Mouse (Mus musculus): Measurements from ENCODE around the gene Hmmr.
"Not testable (repeated sequence)": the region's sequence is repeated elsewhere in the genome, so short reads cannot be mapped to it uniquely, and the experiment has no call there.

Gene Hmmr

DNA sequence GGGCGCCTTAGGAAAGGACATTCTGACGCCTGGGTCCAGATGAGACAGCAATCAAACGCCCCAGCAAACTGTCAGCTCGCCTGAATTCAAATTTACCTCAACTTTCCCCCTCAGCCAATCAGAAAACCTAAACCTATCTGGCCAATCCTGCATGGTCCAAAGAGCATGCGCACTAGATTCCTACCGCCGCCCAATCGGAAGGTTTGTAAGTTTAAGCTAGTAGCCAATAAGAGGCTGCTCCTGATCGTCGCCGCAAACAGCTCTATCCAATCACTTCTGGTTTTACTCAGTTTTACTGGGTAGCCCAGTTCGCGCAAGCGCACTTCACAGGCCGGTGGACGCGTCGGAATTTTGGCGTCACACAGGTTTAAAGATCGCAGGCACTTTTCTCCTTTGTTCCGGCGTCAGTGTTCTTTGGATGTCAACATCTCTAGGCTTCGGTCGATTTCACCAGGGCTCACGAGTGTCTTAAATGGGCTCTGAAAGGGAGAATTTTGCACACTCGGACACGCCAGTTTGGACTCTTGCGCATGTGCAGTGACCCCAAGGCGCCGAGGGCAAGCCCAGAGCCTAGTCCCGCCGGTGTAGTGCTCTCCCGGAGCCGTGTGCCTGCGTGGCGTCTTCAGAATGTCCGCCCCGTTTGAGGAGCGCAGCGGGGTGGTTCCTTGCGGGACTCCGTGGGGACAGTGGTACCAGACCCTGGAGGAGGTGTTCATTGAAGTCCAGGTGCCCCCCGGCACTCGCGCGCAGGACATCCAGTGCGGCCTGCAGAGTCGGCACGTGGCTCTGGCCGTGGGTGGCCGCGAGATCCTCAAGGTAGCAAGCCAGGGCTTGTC is at the start of gene Hmmr, which contains the start of gene Nudcd2:
Gene Hmmr, minus strand, starts transcription at position 84 of the 836 bp plus-strand sequence.
Gene Nudcd2, plus strand, starts transcription at position 329 of the 836 bp plus-strand sequence.
- DNase-seq (ENCODE audit: low spot score in 2 of 2): peak; percentile 93 to 94

GRCm38 (mm10) chr11:40781857-40782256 is 48.6 kb upstream of the Hmmr start:
- DNase-seq (ENCODE audit: low spot score in 2 of 2): no peak

DNA sequence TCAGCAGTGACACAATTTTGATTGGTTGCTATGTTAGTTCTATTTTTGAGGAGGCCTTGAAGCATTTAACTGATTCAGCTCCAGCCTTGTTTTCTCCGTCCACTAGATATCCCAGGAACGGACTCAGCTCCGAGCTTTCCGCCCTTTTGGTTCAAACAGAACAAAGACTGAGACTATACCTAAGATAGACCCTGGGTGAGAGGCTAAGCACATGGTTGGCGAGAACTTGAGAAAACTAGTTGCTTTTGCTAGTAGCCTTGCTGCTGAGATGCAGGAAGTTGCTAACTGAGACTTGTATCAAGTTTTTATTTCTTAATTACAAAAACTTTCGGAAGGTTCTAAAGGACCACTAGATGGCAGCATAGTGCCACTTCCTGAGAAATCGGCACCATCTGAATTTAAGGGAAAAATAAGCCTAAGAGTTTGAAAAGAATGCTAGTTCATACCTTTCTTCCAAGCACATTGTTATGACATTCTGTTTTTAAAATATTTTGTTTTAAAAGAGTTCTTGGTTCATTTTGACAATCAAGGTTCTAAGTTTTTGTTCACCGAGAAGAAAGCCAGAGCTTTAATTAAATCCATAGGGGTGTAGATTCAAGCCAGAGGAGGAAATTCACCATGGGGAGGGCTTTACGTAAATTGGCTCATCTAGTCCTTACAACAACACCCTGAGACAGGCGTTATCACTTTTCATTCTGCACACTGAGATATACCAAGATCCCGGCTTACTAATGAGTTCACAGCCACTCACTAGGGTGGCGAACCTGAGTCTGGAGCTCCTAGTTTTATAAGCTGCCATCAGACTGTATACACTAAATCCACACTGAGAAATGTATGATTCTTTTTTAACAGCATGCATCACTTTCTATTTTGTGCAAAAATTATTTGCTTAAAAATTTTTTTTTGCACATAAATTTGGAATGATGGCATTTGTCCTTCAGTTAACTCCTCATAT is 42.4 kb upstream of the Hmmr start:
- no peak for DNase-seq (ENCODE audit: low spot score in 2 of 2)

- DNase-seq (ENCODE audit: low spot score in 2 of 2): no peak
Measured at GRCm38 (mm10) chr11:40764690-40765089, 31.5 kb upstream of the Hmmr start.

DNA sequence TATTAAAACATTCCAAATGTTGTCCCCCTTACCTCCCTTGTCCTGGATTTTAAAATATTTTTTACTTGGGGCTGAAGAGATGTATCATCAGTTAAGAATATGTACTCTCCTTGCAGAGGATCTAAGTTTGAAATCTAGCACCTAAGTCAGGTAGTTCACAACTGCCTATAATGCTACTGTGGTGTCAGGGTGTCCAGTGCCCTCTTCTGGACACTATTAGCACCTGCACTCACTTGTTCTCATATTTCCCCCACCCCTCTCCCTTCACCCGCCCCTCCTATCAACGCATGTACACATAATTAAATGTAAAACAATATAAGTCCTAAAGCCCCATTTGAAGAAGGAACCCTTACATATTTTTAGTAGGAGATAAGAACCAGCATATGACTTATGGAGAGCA is 30.2 kb upstream of the Hmmr start:
- peak in 1 of 2 experiments; percentile 9 for DNase-seq (ENCODE audit: low spot score in 2 of 2)

DNA sequence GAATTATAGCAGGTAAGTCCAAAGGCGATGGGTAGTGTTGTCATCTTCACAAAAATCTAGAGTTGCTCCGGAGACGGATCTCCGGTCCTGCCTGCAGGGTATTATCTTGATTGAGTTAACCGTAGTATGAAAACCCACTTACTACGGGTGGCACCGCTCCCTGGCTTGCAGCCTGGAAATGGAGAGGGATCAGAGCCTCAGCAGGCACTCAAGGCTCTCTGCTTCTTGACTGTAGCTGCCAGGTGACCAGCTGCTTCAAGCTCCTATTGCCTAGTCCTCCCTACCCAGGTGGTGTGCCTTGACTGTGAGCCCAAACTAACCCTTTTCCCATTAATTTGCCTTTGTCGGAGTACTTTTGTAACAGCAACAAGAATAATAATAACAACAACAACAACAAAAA is 26.7 kb upstream of the Hmmr start:
- no peak for DNase-seq (ENCODE audit: low spot score in 2 of 2)

- DNase-seq (ENCODE audit: low spot score in 2 of 2): no peak
Measured at GRCm38 (mm10) chr11:40755968-40756367, 22.7 kb upstream of the Hmmr start.

- DNase-seq (ENCODE audit: low spot score in 2 of 2): peak; percentile 80 to 84
Measured at GRCm38 (mm10) chr11:40755109-40755627, 21.9 kb upstream of the Hmmr start, which contains the start of gene Ccng1. TSS of gene Ccng1 (minus strand) at chr11:40755311.

DNA sequence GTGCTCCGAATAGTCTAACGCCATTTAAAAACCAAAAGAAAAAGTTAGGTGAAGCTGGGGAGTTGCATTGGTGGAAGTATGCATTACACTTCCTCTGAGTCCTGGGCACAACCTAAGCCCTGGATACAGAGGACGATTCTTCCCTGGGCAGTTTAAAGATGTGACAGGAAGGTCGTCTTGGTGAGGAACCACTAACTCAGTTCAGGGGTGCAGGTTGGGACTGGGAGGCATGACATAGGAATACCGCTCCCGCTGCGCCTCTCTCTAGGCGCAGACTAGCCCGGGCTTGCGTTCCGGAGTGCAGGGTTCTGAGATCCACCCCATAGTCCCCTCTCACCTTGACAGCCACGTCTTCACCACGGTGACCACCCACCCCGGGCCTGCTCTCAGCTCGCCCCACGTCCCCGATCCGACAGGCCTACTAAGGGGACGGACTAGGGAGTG is 21.5 kb upstream of the Hmmr start:
- DNase-seq (ENCODE audit: low spot score in 2 of 2): peak in 1 of 2 experiments; percentile 6

DNA sequence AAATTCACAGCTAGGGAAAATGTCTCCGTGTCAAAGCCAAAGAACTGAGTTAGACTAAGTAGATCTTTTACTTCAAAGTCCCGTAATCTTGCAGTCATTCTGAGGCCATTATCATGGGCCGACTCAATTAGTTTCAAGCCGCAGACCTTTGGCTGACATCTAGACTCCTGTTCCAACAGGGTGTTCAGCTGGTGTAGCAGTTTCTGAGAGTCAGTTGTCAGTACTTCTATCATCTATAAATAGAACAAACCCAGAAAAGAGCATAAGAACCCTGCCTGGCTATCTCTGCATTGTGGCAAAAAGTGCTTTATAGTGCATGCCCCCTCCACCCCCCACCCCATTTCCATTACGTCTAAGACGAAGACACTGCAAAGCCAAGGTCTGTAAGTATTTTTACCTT is 20.6 kb upstream of the Hmmr start:
- no peak for DNase-seq (ENCODE audit: low spot score in 2 of 2)

DNA sequence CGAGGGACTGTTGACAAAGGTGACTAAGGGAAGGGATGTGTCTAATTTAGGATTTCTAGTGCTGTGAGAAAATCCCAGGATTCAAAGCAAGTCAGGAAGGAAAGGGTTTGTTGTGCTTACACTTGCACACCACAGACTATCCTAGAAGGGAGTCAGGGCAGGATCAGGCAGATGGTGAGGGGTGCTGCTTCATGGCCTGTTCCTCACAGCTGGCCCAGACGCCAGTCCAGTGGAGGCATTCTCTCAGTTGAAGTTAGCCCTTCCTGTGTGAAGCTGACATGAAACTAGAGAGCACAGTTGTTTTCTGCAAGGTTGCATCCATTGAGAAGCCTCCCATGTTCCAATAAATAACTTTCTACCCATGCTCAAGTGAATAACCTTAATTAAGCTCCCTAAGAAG is 14.5 kb upstream of the Hmmr start:
- no peak for DNase-seq (ENCODE audit: low spot score in 2 of 2)

DNA sequence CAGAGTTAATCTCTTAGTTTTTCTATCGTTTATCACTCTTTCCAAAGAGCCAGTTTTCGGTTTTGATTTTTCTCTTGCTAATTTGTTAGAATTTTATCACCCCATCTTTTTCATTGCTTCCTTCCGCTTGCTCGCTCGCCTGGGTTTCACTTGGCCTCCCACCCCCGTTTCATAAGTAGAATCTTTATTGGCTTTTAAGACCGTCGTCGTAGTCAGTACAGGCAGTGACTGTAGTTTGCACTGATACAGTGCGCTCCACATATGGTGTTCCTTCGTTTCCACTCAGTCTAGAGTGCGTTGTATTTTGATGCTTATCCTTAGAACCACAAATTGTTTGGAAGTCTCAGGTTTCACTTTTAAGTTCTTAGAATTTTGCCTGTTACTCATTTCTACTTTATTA is 13.1 kb upstream of the Hmmr start:
- DNase-seq (ENCODE audit: low spot score in 2 of 2): no peak

GRCm38 (mm10) chr11:40744348-40744747 is 11.1 kb upstream of the Hmmr start:
- DNase-seq (ENCODE audit: low spot score in 2 of 2): no peak

DNA sequence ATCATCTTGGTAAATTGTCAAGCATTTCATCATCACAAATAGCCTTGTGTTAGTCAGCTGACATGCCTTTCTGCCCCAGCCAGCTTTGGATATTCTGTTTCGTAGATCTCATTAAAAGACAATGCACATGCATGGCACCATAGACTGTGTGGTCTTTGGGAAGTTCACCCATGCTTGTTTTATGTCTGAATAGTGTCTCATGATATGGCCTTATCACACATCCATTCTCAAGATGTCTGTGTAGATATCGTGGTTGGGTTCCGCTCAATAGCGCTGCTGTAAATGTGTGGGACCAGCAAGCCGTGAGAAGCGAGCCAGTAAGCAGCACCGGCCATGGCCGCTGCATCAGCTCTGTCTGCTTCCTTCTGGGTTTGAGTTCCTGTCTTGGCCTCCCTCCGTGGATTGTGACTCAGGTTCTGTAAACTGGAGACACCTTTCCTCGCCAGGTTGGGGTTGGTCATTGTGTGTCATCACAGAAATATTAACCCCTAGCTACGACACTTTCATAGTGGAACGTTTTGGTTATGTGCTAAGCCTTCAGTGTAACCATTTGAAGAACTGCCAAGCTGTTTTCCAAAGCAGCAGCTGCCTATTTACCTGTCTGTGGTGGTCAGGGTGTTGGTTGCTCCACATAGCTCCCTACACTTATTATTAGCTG is 8.5 kb upstream of the Hmmr start:
- DNase-seq (ENCODE audit: low spot score in 2 of 2): no peak

DNA sequence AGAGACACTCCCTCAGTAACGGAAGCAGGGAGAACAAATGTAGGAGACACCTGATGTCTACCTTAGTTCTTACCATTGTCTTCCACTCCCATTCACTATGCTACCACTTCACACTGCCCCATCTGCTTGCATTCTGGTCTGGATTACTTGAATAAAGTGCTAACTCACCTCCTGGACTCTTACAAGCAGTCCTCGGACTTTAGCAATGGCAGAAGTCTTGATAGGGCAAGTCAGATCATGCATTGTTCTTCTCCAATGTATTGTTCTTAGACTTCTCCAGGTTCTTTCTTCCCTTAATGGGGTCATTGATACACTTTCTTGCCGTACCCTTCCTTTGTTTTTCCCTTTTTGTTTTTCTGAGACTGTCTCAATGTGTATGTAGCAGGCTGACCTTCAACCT is 4.1 kb upstream of the Hmmr start:
- no peak for DNase-seq (ENCODE audit: low spot score in 2 of 2)

DNA sequence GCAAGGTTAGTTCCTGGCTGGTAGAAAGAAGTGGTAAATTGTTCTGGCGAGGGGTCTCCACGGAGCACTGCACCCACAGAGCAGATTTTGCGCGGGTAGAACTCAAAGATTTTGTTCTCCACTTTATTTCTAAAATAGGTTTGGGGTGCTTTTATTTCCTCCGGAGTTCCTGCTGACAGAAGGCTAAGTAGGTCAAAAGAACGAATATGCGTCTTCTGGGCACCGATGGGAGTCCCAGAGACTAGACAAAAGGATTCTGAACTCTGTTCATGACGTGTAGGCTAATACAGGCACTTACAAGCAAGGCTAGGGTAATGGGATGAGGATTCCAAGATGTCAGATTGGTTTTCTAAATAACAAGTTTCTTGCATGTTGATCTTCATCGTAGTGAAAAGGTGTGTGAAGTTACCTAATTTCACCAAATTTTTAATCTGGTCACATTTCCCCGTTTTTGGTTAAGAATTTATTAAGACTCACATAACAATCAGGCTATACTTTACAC is 1.1 kb upstream of the Hmmr start:
- DNase-seq (ENCODE audit: low spot score in 2 of 2): no peak

DNA sequence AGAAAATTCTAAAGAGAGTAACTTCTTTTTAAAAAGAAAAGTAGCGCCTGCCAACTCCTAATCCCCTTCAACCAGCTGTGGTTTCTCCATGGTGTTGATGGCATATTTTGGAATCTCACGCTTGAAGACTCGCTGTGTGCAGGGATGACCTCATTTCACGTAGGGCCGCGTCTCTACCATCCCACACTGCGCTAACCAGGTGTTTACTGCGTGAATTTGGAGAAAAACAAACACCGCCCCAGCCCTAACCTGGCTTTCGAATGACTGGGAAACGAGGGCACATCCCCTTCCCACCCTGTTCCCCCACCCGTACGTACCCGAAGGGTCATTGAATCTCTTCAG is 254 bp downstream of the Hmmr start:
- DNase-seq (ENCODE audit: low spot score in 2 of 2): no peak

- DNase-seq (ENCODE audit: low spot score in 2 of 2): no peak
Measured at GRCm38 (mm10) chr11:40718324-40718723, 14.9 kb downstream of the Hmmr start.

DNA sequence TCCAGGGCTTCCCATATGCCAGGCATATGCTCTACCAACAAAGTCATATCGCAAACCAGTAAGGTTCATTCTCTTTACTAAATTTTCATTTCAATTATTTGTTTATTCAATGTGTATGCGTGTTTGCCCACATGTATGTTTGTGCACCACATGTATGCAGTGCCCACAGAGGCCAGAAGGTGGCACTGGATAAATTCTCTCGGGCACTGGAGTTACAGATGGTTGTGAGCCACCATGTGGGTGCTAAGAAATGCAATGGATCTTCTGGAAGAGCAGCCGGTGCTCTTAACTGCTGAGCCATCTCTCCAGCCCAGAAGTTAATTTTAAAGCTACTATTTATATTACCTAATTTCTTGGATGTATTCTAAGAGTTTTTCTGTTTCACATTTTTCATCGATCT is 17.7 kb downstream of the Hmmr start:
- no peak for DNase-seq (ENCODE audit: low spot score in 2 of 2)

GRCm38 (mm10) chr11:40713858-40714257 is 19.4 kb downstream of the Hmmr start:
- DNase-seq (ENCODE audit: low spot score in 2 of 2): no peak

GRCm38 (mm10) chr11:40709899-40710298 is 23.3 kb downstream of the Hmmr start:
- not testable (repeated sequence) for DNase-seq (ENCODE audit: low spot score in 2 of 2)

- no peak for DNase-seq (ENCODE audit: low spot score in 2 of 2)
Measured at GRCm38 (mm10) chr11:40695103-40695502, 38.1 kb downstream of the Hmmr start, which contains the start of gene Mat2b. TSS of gene Mat2b (minus strand) at chr11:40695203.
